Mouse (Mus musculus): ENCODE results near the gene Mlxipl. TPM values are rescaled to one million over a fixed set of nuclear protein-coding genes. Genes with fewer than 3 reads are reported as not detected.
A peak's percentile ranks its signal among the peaks of the same experiment; 100 is the strongest.

Gene Mlxipl
- total and polyA plus RNA-seq, 3 experiments, result not detected

- peak; percentile 73 for TF ChIP-seq TBP (IDR thresholded peaks at IDR 0.05; ENCODE audit: low read depth, low read length)
- TF ChIP-seq EP300 (IDR thresholded peaks at IDR 0.05; ENCODE audit: low read depth in 1 of 2, low read length in 2 of 2), result no peak; a peak in 1 of 4 replicates
- TF ChIP-seq CHD1 (IDR thresholded peaks at IDR 0.05; ENCODE audit: low read depth, low read length), result no peak
- no peak for TF ChIP-seq RCOR1 (IDR thresholded peaks at IDR 0.05; ENCODE audit: low read depth, low read length)
- TF ChIP-seq GABPA (IDR thresholded peaks at IDR 0.05; ENCODE audit: low read depth, low read length), result no peak
- no peak for TF ChIP-seq USF2 (IDR thresholded peaks at IDR 0.05; ENCODE audit: borderline replicate concordance in 1 of 2, insufficient read depth in 1 of 2, low read depth in 1 of 2, low read length in 2 of 2)
- TF ChIP-seq CTCF (IDR thresholded peaks at IDR 0.05 in 2 of 3, conservative IDR thresholded peaks at IDR 0.05 in 1 of 3; ENCODE audit: control insufficient read depth in 1 of 3, insufficient read depth in 1 of 3, low read depth in 2 of 3, low read length in 3 of 3, poor library complexity in 1 of 3, severe bottlenecking in 1 of 3), result no peak
- TF ChIP-seq GATA1 (IDR thresholded peaks at IDR 0.05; ENCODE audit: low read depth, low read length), result no peak
- TF ChIP-seq MAZ (IDR thresholded peaks at IDR 0.05; ENCODE audit: low read depth, low read length), result peak; percentile 92
- TF ChIP-seq TAL1 (IDR thresholded peaks at IDR 0.05; ENCODE audit: low read length), result no peak
- TF ChIP-seq MYB (IDR thresholded peaks at IDR 0.05; ENCODE audit: low read depth, low read length), result no peak
- TF ChIP-seq ZNF384 (IDR thresholded peaks at IDR 0.05; ENCODE audit: low read depth, low read length), result no peak
- TF ChIP-seq RAD21 (IDR thresholded peaks at IDR 0.05; ENCODE audit: low read depth, low read length), result no peak
These were observed 97.1 kb downstream of the Mlxipl start, which contains the start of gene Baz1b (continued) for GRCm38 (mm10) chr5:135186621-135187348.

- Histone ChIP-seq H3K27me3 (ENCODE audit: control insufficient read depth in 1 of 2, insufficient read depth in 2 of 2, low read length in 2 of 2) (no peaks in the 10 kb centered on the region), H3K9ac (ENCODE audit: control insufficient read depth, low read depth, low read length, poor library complexity, severe bottlenecking) (peak overlapping the region; percentile 100), H3K79me2 (ENCODE audit: control insufficient read depth, insufficient read depth, low read length, poor library complexity) (peaks cover 45% of the 10 kb centered on the region), H3K4me1 (ENCODE audit: control insufficient read depth in 1 of 2, insufficient read depth in 2 of 2, low read length in 2 of 2) (peaks cover 0 to 9% of the 10 kb centered on the region in 2 experiments; a peak in 3 of 4 replicates), H3K27ac (ENCODE audit: control insufficient read depth, low read depth, low read length) (peak overlapping the region; percentile 96), H3K4me3 (ENCODE audit: control insufficient read depth in 1 of 2, insufficient read depth in 1 of 2, low read depth in 2 of 2, low read length in 2 of 2) (peak overlapping the region; percentile 97 to 99), H3K9me3 (replicated peaks; ENCODE audit: insufficient read depth, low read length) (no peaks in the 10 kb centered on the region), H3K36me3 (ENCODE audit: control insufficient read depth in 1 of 2, insufficient read depth in 2 of 2, low read length in 2 of 2) (peaks cover 5 to 31% of the 10 kb centered on the region in 2 experiments; a peak in 3 of 4 replicates)
- DNase-seq (ENCODE audit: low read depth, low spot score), result no peak
- peak; percentile 53; the same call in 1 of the 2 replicates for TF ChIP-seq SIN3A (IDR thresholded peaks at IDR 0.05; ENCODE audit: low read length)
- 0 out of 2 replicates have a peak, but pooled peaks have one; percentile 34 for TF ChIP-seq CHD1 (IDR thresholded peaks at IDR 0.05; ENCODE audit: low read depth, low read length)
- peak in 1 of 2 experiments; percentile 31; a peak in 1 of 4 replicates for TF ChIP-seq POLR2A (IDR thresholded peaks at IDR 0.05; ENCODE audit: control insufficient read depth in 1 of 2, insufficient read depth in 1 of 2, low read depth in 1 of 2, low read length in 2 of 2, poor library complexity in 1 of 2)
- peak; percentile 65 for TF ChIP-seq NRF1 (IDR thresholded peaks at IDR 0.05; ENCODE audit: insufficient read depth, low read depth, low read length, poor library complexity, severe bottlenecking)
- no peak for TF ChIP-seq USF1 (IDR thresholded peaks at IDR 0.05; ENCODE audit: low read depth, low read length)
- TF ChIP-seq UBTF (IDR thresholded peaks at IDR 0.05; ENCODE audit: borderline replicate concordance, insufficient read depth, low read depth, low read length), result peak; percentile 48; the same call in 1 of the 2 replicates
These were observed 97.9 kb downstream of the Mlxipl start for GRCm38 (mm10) chr5:135187349-135188213.

Other genes starting within 250 kb of the Mlxipl start
- gene Tmem270, start 183.2 kb upstream of the Mlxipl start, total RNA-seq (2012; rRNA removed), result not detected in 2 replicates
- not detected for gene Tmem270, start 183.2 kb upstream of the Mlxipl start, polyA plus RNA-seq (2012; ENCODE audit: insufficient read depth in 1 of 2, insufficient read length in 2 of 2, low read depth in 1 of 2, low replicate concordance in 2 of 2, missing spikeins in 1 of 2)
- gene Cldn13, start 174.4 kb upstream of the Mlxipl start, total RNA-seq (2012; rRNA removed), result 5.4 and 13.1 TPM in 2 replicates
- gene Cldn13, start 174.4 kb upstream of the Mlxipl start, polyA plus RNA-seq (2012; ENCODE audit: insufficient read depth in 1 of 2, insufficient read length in 2 of 2, low read depth in 1 of 2, low replicate concordance in 2 of 2, missing spikeins in 1 of 2), result 1 to 10 TPM in 1 of 2 experiments, not detected in 1; 5.7 TPM
- 0.75 and 0.96 TPM in 2 replicates for gene Mettl27, start 157.5 kb upstream of the Mlxipl start, total RNA-seq (2012; rRNA removed)
- gene Mettl27, start 157.5 kb upstream of the Mlxipl start, polyA plus RNA-seq (2012; ENCODE audit: insufficient read depth in 1 of 2, insufficient read length in 2 of 2, low read depth in 1 of 2, low replicate concordance in 2 of 2, missing spikeins in 1 of 2), result 1 to 10 TPM in 1 of 2 experiments, not detected in 1; 3.1 TPM
- 0.08 TPM in 1 of 2 replicates, not detected in the other for gene Cldn4, start 143.0 kb upstream of the Mlxipl start, total RNA-seq (2012; rRNA removed)
- gene Cldn4, start 143.0 kb upstream of the Mlxipl start, polyA plus RNA-seq (2012; ENCODE audit: insufficient read depth in 1 of 2, insufficient read length in 2 of 2, low read depth in 1 of 2, low replicate concordance in 2 of 2, missing spikeins in 1 of 2), result under 1 TPM in 1 of 2 experiments, not detected in 1; 0.04 TPM
- gene Cldn3, start 103.7 kb upstream of the Mlxipl start, total RNA-seq (2012; rRNA removed), result not detected in 2 replicates
- 1 to 10 TPM in 1 of 2 experiments, not detected in 1; 1.1 TPM for gene Cldn3, start 103.7 kb upstream of the Mlxipl start, polyA plus RNA-seq (2012; ENCODE audit: insufficient read depth in 1 of 2, insufficient read length in 2 of 2, low read depth in 1 of 2, low replicate concordance in 2 of 2, missing spikeins in 1 of 2)
- 43.0 and 55.9 TPM in 2 replicates for gene Abhd11, start 80.7 kb upstream of the Mlxipl start, total RNA-seq (2012; rRNA removed)
- 10 to 100 TPM in 1 of 2 experiments, not detected in 1; 51.7 TPM for gene Abhd11, start 80.7 kb upstream of the Mlxipl start, polyA plus RNA-seq (2012; ENCODE audit: insufficient read depth in 1 of 2, insufficient read length in 2 of 2, low read depth in 1 of 2, low replicate concordance in 2 of 2, missing spikeins in 1 of 2)
- 3.2 and 3.3 TPM in 2 replicates for gene Stx1a, start 66.4 kb upstream of the Mlxipl start, total RNA-seq (2012; rRNA removed)
- gene Stx1a, start 66.4 kb upstream of the Mlxipl start, polyA plus RNA-seq (2012; ENCODE audit: insufficient read depth in 1 of 2, insufficient read length in 2 of 2, low read depth in 1 of 2, low replicate concordance in 2 of 2, missing spikeins in 1 of 2), result 1 to 10 TPM in 1 of 2 experiments, not detected in 1; 6.0 TPM
- 6.5 and 7.4 TPM in 2 replicates for gene Dnajc30, start 25.7 kb upstream of the Mlxipl start, total RNA-seq (2012; rRNA removed)
- 10 to 100 TPM in 1 of 2 experiments, not detected in 1; 15.6 TPM for gene Dnajc30, start 25.7 kb upstream of the Mlxipl start, polyA plus RNA-seq (2012; ENCODE audit: insufficient read depth in 1 of 2, insufficient read length in 2 of 2, low read depth in 1 of 2, low replicate concordance in 2 of 2, missing spikeins in 1 of 2)
- gene Bud23, start 24.9 kb upstream of the Mlxipl start, total RNA-seq (2012; rRNA removed), result 87.5 and 101 TPM in 2 replicates
- gene Bud23, start 24.9 kb upstream of the Mlxipl start, polyA plus RNA-seq (2012; ENCODE audit: insufficient read depth in 1 of 2, insufficient read length in 2 of 2, low read depth in 1 of 2, low replicate concordance in 2 of 2, missing spikeins in 1 of 2), result 100 to 1,000 TPM in 1 of 2 experiments, not detected in 1; 222 TPM
- 0.23 and 0.31 TPM in 2 replicates for gene Vps37d, start 11.6 kb upstream of the Mlxipl start, total RNA-seq (2012; rRNA removed)
- gene Vps37d, start 11.6 kb upstream of the Mlxipl start, polyA plus RNA-seq (2012; ENCODE audit: insufficient read depth in 1 of 2, insufficient read length in 2 of 2, low read depth in 1 of 2, low replicate concordance in 2 of 2, missing spikeins in 1 of 2), result 1 to 10 TPM in 1 of 2 experiments, not detected in 1; 1.2 TPM
- 19.3 and 20.5 TPM in 2 replicates for gene Tbl2, start 59.8 kb downstream of the Mlxipl start, total RNA-seq (2012; rRNA removed)
- gene Tbl2, start 59.8 kb downstream of the Mlxipl start, polyA plus RNA-seq (2012; ENCODE audit: insufficient read depth in 1 of 2, insufficient read length in 2 of 2, low read depth in 1 of 2, low replicate concordance in 2 of 2, missing spikeins in 1 of 2), result 10 to 100 TPM in 1 of 2 experiments, not detected in 1; 30.3 TPM
- 44.6 and 45.1 TPM in 2 replicates for gene Bcl7b, start 78.4 kb downstream of the Mlxipl start, total RNA-seq (2012; rRNA removed)
- gene Bcl7b, start 78.4 kb downstream of the Mlxipl start, polyA plus RNA-seq (2012; ENCODE audit: insufficient read depth in 1 of 2, insufficient read length in 2 of 2, low read depth in 1 of 2, low replicate concordance in 2 of 2, missing spikeins in 1 of 2), result 10 to 100 TPM in 1 of 2 experiments, not detected in 1; 76.0 TPM
- gene Baz1b, start 97.4 kb downstream of the Mlxipl start, total RNA-seq (2012; rRNA removed), result 69.1 and 72.9 TPM in 2 replicates
- gene Baz1b, start 97.4 kb downstream of the Mlxipl start, polyA plus RNA-seq (2012; ENCODE audit: insufficient read depth in 1 of 2, insufficient read length in 2 of 2, low read depth in 1 of 2, low replicate concordance in 2 of 2, missing spikeins in 1 of 2), result 10 to 100 TPM; 44.5 to 81.5 TPM
- 5.7 and 9.8 TPM in 2 replicates for gene Fzd9, start 161.3 kb downstream of the Mlxipl start, total RNA-seq (2012; rRNA removed)
- 1 to 10 TPM in 1 of 2 experiments, not detected in 1; 6.2 TPM for gene Fzd9, start 161.3 kb downstream of the Mlxipl start, polyA plus RNA-seq (2012; ENCODE audit: insufficient read depth in 1 of 2, insufficient read length in 2 of 2, low read depth in 1 of 2, low replicate concordance in 2 of 2, missing spikeins in 1 of 2)